Mouse (Mus musculus): ENCODE data around the gene Kpnb1.

Kpnb1 gene

GRCm38 (mm10) chr11:97130318-97130717 lies 57.4 kb downstream of the Kpnb1 start:
- no peak for TF ChIP-seq NANOG (IDR thresholded peaks at IDR 0.05; ENCODE audit: borderline replicate concordance, low read length)
- TF ChIP-seq CTCF (conservative IDR thresholded peaks at IDR 0.05; ENCODE audit: low read length) = no peak
- TF ChIP-seq POU5F1 (IDR thresholded peaks at IDR 0.05; ENCODE audit: borderline replicate concordance, low read length) = no peak
- H3K4me1 ChIP-seq (replicated peaks; ENCODE audit: low read depth, low read length) = peaks cover 59% of the 10 kb centered on the region
- no peaks in the 10 kb centered on the region for H3K9me3 ChIP-seq (ENCODE audit: low read length)
- no peaks in the 10 kb centered on the region for H3K36me3 ChIP-seq (ENCODE audit: insufficient read depth, low read length)
- peaks cover 94% of the 10 kb centered on the region for H3K27me3 ChIP-seq (ENCODE audit: insufficient read depth, low read length)
- H3K4me3 ChIP-seq (replicated peaks; ENCODE audit: low read length) = no peak overlapping the region

- TF ChIP-seq CTCF (conservative IDR thresholded peaks at IDR 0.05; ENCODE audit: low read length) (no peak), NANOG (IDR thresholded peaks at IDR 0.05; ENCODE audit: borderline replicate concordance, low read length) (no peak), POU5F1 (IDR thresholded peaks at IDR 0.05; ENCODE audit: borderline replicate concordance, low read length) (no peak)
- Histone ChIP-seq H3K36me3 (ENCODE audit: insufficient read depth, low read length) (no peaks in the 10 kb centered on the region), H3K4me1 (replicated peaks; ENCODE audit: low read depth, low read length) (peaks cover 61% of the 10 kb centered on the region), H3K9me3 (ENCODE audit: low read length) (no peaks in the 10 kb centered on the region), H3K4me3 (replicated peaks; ENCODE audit: low read length) (no peak overlapping the region), H3K27me3 (ENCODE audit: insufficient read depth, low read length) (peaks cover 88% of the 10 kb centered on the region)
These were observed 58.7 kb downstream of the Kpnb1 start for GRCm38 (mm10) chr11:97128956-97129355.

GRCm38 (mm10) chr11:97127470-97128223 lies 60.0 kb downstream of the Kpnb1 start:
- Histone ChIP-seq H3K9me3 (ENCODE audit: low read length) (no peaks in the 10 kb centered on the region), H3K36me3 (ENCODE audit: insufficient read depth, low read length) (no peaks in the 10 kb centered on the region), H3K4me3 (replicated peaks; ENCODE audit: low read length) (peak overlapping the region; percentile 66), H3K27me3 (ENCODE audit: insufficient read depth, low read length) (peaks cover 78% of the 10 kb centered on the region), H3K4me1 (replicated peaks; ENCODE audit: low read depth, low read length) (peaks cover 57% of the 10 kb centered on the region)
- TF ChIP-seq CTCF (conservative IDR thresholded peaks at IDR 0.05; ENCODE audit: low read length) (no peak), NANOG (IDR thresholded peaks at IDR 0.05; ENCODE audit: borderline replicate concordance, low read length) (no peak), POU5F1 (IDR thresholded peaks at IDR 0.05; ENCODE audit: borderline replicate concordance, low read length) (no peak)

DNA sequence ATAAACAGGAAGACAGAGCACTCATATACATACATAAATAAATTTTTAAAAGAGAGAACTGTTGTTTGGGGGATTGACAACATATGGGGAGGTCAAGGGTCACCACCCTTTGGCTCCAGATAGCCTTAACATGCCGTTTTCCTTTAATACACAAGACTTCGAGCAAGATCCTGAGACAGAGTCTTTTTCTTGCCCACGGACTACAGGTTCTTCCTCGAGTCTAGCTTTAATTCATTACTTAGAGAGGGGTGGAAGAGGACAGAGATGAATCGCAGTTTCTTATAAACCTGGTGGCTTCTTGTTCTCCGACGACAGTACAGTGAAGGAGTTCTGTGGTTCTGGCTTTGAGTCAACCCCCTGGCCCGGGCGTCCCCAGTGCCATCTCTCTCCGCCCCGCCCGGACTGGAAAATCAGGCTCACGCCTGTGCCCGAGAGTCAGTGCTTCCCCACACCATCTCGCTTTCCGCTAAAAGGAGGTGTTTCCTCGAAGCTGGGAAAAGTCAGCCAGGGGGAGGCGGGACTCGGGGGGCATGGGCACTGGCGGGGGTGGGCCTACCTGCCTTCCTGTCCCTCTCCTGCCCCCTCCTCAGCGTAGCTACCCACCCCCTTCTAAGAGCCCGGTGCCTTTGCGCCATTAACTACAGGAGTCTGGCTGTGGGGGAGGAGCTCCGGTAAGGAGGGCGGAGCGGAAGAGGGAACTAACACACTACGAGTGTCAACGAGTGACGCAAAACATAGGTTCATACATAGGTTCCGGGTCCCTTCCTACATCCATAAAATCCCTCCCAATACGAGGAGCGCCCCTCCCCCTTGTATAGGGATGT lies 60.8 kb downstream of the Kpnb1 start:
- Histone ChIP-seq H3K36me3 (ENCODE audit: insufficient read depth, low read length) (no peaks in the 10 kb centered on the region), H3K4me1 (replicated peaks; ENCODE audit: low read depth, low read length) (peaks cover 51% of the 10 kb centered on the region), H3K4me3 (replicated peaks; ENCODE audit: low read length) (peak overlapping the region; percentile 66), H3K27me3 (ENCODE audit: insufficient read depth, low read length) (peaks cover 72% of the 10 kb centered on the region), H3K9me3 (ENCODE audit: low read length) (no peaks in the 10 kb centered on the region)
- TF ChIP-seq POU5F1 (IDR thresholded peaks at IDR 0.05; ENCODE audit: borderline replicate concordance, low read length) (no peak), CTCF (conservative IDR thresholded peaks at IDR 0.05; ENCODE audit: low read length) (no peak), NANOG (IDR thresholded peaks at IDR 0.05; ENCODE audit: borderline replicate concordance, low read length) (no peak)

DNA sequence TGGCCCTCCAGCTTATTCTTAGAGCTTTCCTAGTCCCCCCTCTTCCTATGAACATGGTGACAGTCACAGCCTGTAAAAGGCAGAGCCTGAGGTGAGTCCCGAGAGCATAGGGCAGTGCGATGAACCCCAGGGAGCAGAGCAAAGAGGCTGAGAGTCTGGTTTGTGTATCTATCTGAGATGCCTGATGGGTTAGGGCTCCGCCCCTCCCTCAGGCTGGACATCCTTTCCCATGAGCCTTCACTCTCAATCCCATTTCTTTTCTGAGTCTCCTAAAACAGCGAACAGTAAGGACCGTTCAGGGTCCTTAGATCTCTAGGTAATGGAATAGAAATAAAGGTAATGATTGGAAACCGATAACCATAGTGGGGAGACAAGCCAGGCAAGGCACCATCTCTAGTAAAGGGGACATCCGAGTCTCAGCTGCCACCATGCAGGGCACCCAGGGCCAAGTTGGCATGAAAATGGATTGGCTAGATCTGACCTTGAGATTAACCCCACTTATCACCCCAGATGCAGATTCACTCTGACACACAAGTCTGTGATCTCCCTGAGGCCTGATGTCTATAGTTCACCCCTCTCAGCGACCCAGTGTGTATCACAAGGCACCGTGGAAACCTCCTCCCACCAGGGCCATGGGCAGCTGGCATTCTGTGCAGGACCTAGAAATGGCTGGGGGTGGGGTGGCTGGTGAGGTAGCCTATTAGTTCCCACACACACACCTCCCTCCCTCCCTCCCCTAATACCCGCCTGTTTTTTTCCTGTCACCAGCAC lies 63.2 kb downstream of the Kpnb1 start:
- no peak overlapping the region for H3K4me3 ChIP-seq (replicated peaks; ENCODE audit: low read length)
- H3K27me3 ChIP-seq (ENCODE audit: insufficient read depth, low read length) = peaks cover 61% of the 10 kb centered on the region
- no peaks in the 10 kb centered on the region for H3K36me3 ChIP-seq (ENCODE audit: insufficient read depth, low read length)
- TF ChIP-seq NANOG (IDR thresholded peaks at IDR 0.05; ENCODE audit: borderline replicate concordance, low read length) (no peak), CTCF (conservative IDR thresholded peaks at IDR 0.05; ENCODE audit: low read length) (no peak)
- no peaks in the 10 kb centered on the region for H3K9me3 ChIP-seq (ENCODE audit: low read length)
- peaks cover 51% of the 10 kb centered on the region for H3K4me1 ChIP-seq (replicated peaks; ENCODE audit: low read depth, low read length)

DNA sequence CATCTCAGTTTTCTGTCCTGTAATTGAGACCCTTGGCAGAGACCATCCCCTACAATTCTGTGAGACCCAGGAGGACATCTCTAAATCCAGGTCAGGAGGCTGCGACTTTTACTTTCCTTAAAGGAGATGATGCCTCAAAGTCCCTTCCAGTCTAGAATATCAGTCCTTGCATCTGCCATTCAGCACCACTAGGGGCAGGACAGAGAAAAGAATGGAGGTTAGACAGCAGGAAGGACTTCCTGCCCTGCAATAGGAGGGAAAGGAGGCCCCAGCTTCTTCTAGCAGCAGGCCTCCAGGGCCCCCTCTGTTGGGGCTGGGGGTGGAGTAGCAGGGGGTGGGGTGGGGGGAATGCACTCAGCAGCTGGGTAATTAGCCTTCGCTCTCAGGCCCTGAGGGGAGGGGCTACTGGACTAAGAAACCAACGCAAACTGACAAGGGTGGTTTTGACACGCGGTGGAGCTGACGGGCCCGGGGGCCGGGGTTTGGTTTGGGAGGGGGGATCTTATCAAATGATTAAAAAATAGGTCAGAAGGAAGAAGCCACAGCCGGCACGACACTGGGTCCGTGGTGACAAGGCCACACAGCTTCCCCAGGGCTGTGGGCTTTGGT lies 64.3 kb downstream of the Kpnb1 start:
- TF ChIP-seq POU5F1 (IDR thresholded peaks at IDR 0.05; ENCODE audit: borderline replicate concordance, low read length) (no peak), CTCF (conservative IDR thresholded peaks at IDR 0.05; ENCODE audit: low read length) (peak; percentile 68)
- H3K36me3 ChIP-seq (ENCODE audit: insufficient read depth, low read length) = no peaks in the 10 kb centered on the region

DNA sequence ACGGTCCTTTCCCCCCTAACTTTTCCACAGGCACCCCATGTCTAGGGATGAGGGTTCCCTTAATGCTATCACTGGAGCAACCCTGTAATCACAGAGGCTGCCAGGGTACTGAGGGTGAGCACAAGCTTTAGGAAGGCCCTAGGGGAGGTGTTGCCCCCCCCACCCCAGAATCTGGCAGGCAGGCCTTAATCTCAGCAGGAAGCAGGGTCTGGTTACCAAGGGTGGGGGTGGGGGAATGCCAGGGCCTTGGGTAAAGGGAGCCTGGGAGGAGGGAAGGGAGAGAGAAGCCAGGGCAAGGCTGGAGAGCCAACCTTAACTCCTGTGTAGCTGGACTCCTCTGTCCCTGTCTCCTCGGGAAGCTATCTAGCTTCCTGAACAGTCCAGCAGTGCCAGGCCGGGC lies 67.0 kb downstream of the Kpnb1 start:
- no peak overlapping the region for H3K4me3 ChIP-seq (replicated peaks; ENCODE audit: low read length)
- TF ChIP-seq POU5F1 (IDR thresholded peaks at IDR 0.05; ENCODE audit: borderline replicate concordance, low read length) = no peak
- TF ChIP-seq NANOG (IDR thresholded peaks at IDR 0.05; ENCODE audit: borderline replicate concordance, low read length) = no peak
- TF ChIP-seq CTCF (conservative IDR thresholded peaks at IDR 0.05; ENCODE audit: low read length) = no peak
- H3K9me3 ChIP-seq (ENCODE audit: low read length) = no peaks in the 10 kb centered on the region
- H3K36me3 ChIP-seq (ENCODE audit: insufficient read depth, low read length) = no peaks in the 10 kb centered on the region
- H3K27me3 ChIP-seq (ENCODE audit: insufficient read depth, low read length) = peaks cover 63% of the 10 kb centered on the region
- H3K4me1 ChIP-seq (replicated peaks; ENCODE audit: low read depth, low read length) = peaks cover 26% of the 10 kb centered on the region

More for the DNA sequence above, 64.3 kb downstream of the Kpnb1 start:
- H3K4me1 ChIP-seq (replicated peaks; ENCODE audit: low read depth, low read length) = peaks cover 44% of the 10 kb centered on the region
- H3K4me3 ChIP-seq (replicated peaks; ENCODE audit: low read length) = no peak overlapping the region
- H3K9me3 ChIP-seq (ENCODE audit: low read length) = no peaks in the 10 kb centered on the region
- peaks cover 63% of the 10 kb centered on the region for H3K27me3 ChIP-seq (ENCODE audit: insufficient read depth, low read length)

DNA sequence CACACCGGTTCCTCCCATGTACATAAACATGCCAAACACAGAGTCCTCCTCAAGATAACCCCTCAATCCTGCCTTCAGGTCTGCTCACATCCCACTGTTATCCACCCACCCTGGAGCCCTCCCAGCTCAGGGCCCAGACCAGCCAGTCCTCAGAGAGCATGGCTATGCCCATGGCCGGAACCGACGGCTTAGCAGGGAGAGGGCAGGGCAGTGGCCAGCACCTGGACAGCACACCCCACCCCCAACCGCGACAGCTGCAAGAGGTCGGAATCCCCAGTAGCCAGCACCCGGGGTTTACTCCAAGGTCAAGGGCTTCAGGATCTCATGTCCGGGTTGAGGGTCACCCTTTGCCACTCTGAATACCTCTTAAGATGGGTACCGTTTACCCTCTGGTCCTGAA lies 67.5 kb downstream of the Kpnb1 start:
- H3K9me3 ChIP-seq (ENCODE audit: low read length) = no peaks in the 10 kb centered on the region
- H3K27me3 ChIP-seq (ENCODE audit: insufficient read depth, low read length) = peaks cover 64% of the 10 kb centered on the region
- H3K4me3 ChIP-seq (replicated peaks; ENCODE audit: low read length) = no peak overlapping the region
- TF ChIP-seq POU5F1 (IDR thresholded peaks at IDR 0.05; ENCODE audit: borderline replicate concordance, low read length) = no peak
- TF ChIP-seq NANOG (IDR thresholded peaks at IDR 0.05; ENCODE audit: borderline replicate concordance, low read length) = no peak
- TF ChIP-seq CTCF (conservative IDR thresholded peaks at IDR 0.05; ENCODE audit: low read length) = no peak
- no peaks in the 10 kb centered on the region for H3K36me3 ChIP-seq (ENCODE audit: insufficient read depth, low read length)
- H3K4me1 ChIP-seq (replicated peaks; ENCODE audit: low read depth, low read length) = peaks cover 29% of the 10 kb centered on the region

Data from E14TG2a.4 (cell line).